Mouse (Mus musculus) liver, embryonic 14.5 days (tissue): ENCODE data around the gene Thsd4.

Source experiments
- CTCF ChIP-seq: IDR thresholded peaks from 2 replicates; pipeline ENCODE4 v1.5.1; 2016; ENCODE audit warnings: antibody characterized with exemption, low read depth, control low read depth
- EP300 ChIP-seq: IDR thresholded peaks from 2 replicates; pipeline ENCODE4 v1.6.1; 2016; ENCODE audit warnings: antibody characterized with exemption, low read depth

DNA sequence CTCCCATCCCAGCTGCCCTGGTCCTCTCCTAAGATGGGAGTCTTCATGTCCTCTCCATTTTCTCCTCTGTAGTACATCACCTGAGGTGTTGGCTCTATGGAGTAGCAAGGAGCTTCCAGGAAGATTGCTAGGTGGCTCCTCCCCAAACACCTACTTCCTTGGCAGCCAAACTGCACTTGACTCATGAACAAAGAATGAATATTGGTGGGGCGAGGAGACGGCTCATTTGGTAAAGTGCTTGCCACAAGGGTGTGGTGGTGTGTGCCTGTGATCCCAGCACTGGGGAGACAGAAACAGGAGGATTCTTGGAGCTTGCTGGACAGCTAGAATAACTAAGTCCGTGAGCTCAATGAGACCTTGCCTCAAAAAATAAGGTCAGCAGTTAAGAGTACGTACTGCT lies 128.9 kb downstream of the Thsd4 start:
- no peak for TF ChIP-seq CTCF
- TF ChIP-seq EP300, result no peak
